Mouse (Mus musculus): ENCODE measurements at regions not wholly inside any gene's neighbourhood (a gene's known extent, or its start where the extent isn't known, plus 50 kb on each side); places are given as distances from the start of the nearest gene placed in this dataset.

GRCm38 (mm10) chr6:81766800-81767199 lies 156.7 kb upstream of the Gcfc2 start:
- no peak overlapping the region for H3K9ac ChIP-seq (ENCODE audit: low read length)
- no peaks in the 10 kb centered on the region for H3K9me3 ChIP-seq (replicated peaks; ENCODE audit: control insufficient read depth, low read length)
- H3K27ac ChIP-seq (ENCODE audit: low read depth, low read length): no peak overlapping the region
- H3K4me1 ChIP-seq (ENCODE audit: control insufficient read depth, insufficient read depth, low read length): no peaks in the 10 kb centered on the region
- H3K4me2 ChIP-seq (ENCODE audit: low read length): no peak overlapping the region
- H3K36me3 ChIP-seq (ENCODE audit: control insufficient read depth, insufficient read depth, low read length): no peaks in the 10 kb centered on the region
- no peak overlapping the region for H3K4me3 ChIP-seq (ENCODE audit: low read depth, low read length)
- DNase-seq (ENCODE audit: low spot score): no peak
- H3K27me3 ChIP-seq (replicated peaks; ENCODE audit: control insufficient read depth, insufficient read depth, low read length): no peaks in the 10 kb centered on the region
- no peak for ATAC-seq
- WGBS: 93% methylated on average over 4 of the region's 4 CpGs

GRCm38 (mm10) chr6:81768669-81769537 lies 154.6 kb upstream of the Gcfc2 start:
- DNase-seq (ENCODE audit: low spot score) (peak; percentile 92), ATAC-seq (peak; percentile 84)
- H3K4me3 ChIP-seq (ENCODE audit: low read depth, low read length): no peak overlapping the region
- no peaks in the 10 kb centered on the region for H3K9me3 ChIP-seq (replicated peaks; ENCODE audit: control insufficient read depth, low read length)
- no peaks in the 10 kb centered on the region for H3K4me1 ChIP-seq (ENCODE audit: control insufficient read depth, insufficient read depth, low read length)
- H3K4me2 ChIP-seq (ENCODE audit: low read length): no peak overlapping the region
- no peaks in the 10 kb centered on the region for H3K36me3 ChIP-seq (ENCODE audit: control insufficient read depth, insufficient read depth, low read length)
- 50% methylated on average over 5 of the region's 5 CpGs for WGBS
- H3K27me3 ChIP-seq (replicated peaks; ENCODE audit: control insufficient read depth, insufficient read depth, low read length): no peaks in the 10 kb centered on the region
- no peak overlapping the region for H3K27ac ChIP-seq (ENCODE audit: low read depth, low read length)
- H3K9ac ChIP-seq (ENCODE audit: low read length): no peak overlapping the region

GRCm38 (mm10) chr6:81770301-81770700 lies 153.2 kb upstream of the Gcfc2 start:
- Histone ChIP-seq H3K4me3 (ENCODE audit: low read depth, low read length) (no peak overlapping the region), H3K9me3 (replicated peaks; ENCODE audit: control insufficient read depth, low read length) (no peaks in the 10 kb centered on the region), H3K4me1 (ENCODE audit: control insufficient read depth, insufficient read depth, low read length) (no peaks in the 10 kb centered on the region), H3K27ac (ENCODE audit: low read depth, low read length) (no peak overlapping the region), H3K27me3 (replicated peaks; ENCODE audit: control insufficient read depth, insufficient read depth, low read length) (no peaks in the 10 kb centered on the region), H3K9ac (ENCODE audit: low read length) (no peak overlapping the region), H3K36me3 (ENCODE audit: control insufficient read depth, insufficient read depth, low read length) (no peaks in the 10 kb centered on the region), H3K4me2 (ENCODE audit: low read length) (no peak overlapping the region)
- DNase-seq (ENCODE audit: low spot score) (no peak), ATAC-seq (no peak)
- 87% methylated on average over 3 of the region's 3 CpGs for WGBS

GRCm38 (mm10) chr6:81771862-81772261 lies 151.6 kb upstream of the Gcfc2 start:
- Histone ChIP-seq H3K4me1 (ENCODE audit: control insufficient read depth, insufficient read depth, low read length) (no peaks in the 10 kb centered on the region), H3K27ac (ENCODE audit: low read depth, low read length) (no peak overlapping the region), H3K27me3 (replicated peaks; ENCODE audit: control insufficient read depth, insufficient read depth, low read length) (no peaks in the 10 kb centered on the region), H3K4me2 (ENCODE audit: low read length) (no peak overlapping the region), H3K36me3 (ENCODE audit: control insufficient read depth, insufficient read depth, low read length) (no peaks in the 10 kb centered on the region), H3K9ac (ENCODE audit: low read length) (no peak overlapping the region), H3K9me3 (replicated peaks; ENCODE audit: control insufficient read depth, low read length) (no peaks in the 10 kb centered on the region), H3K4me3 (ENCODE audit: low read depth, low read length) (no peak overlapping the region)
- ATAC-seq (no peak), DNase-seq (ENCODE audit: low spot score) (no peak)

GRCm38 (mm10) chr6:81782131-81782530 lies 141.3 kb upstream of the Gcfc2 start:
- H3K36me3 ChIP-seq (ENCODE audit: control insufficient read depth, insufficient read depth, low read length): no peaks in the 10 kb centered on the region
- H3K9me3 ChIP-seq (replicated peaks; ENCODE audit: control insufficient read depth, low read length): no peaks in the 10 kb centered on the region
- H3K9ac ChIP-seq (ENCODE audit: low read length): no peak overlapping the region
- H3K4me2 ChIP-seq (ENCODE audit: low read length): no peak overlapping the region
- 91% methylated on average over 5 of the region's 5 CpGs for WGBS
- no peaks in the 10 kb centered on the region for H3K27me3 ChIP-seq (replicated peaks; ENCODE audit: control insufficient read depth, insufficient read depth, low read length)
- ATAC-seq: no peak
- H3K27ac ChIP-seq (ENCODE audit: low read depth, low read length): no peak overlapping the region
- peaks cover 4% of the 10 kb centered on the region; the same call in 1 of the 2 replicates for H3K4me1 ChIP-seq (ENCODE audit: control insufficient read depth, insufficient read depth, low read length)
- H3K4me3 ChIP-seq (ENCODE audit: low read depth, low read length): no peak overlapping the region
- DNase-seq (ENCODE audit: low spot score): no peak

GRCm38 (mm10) chr6:81782815-81783435 lies 140.5 kb upstream of the Gcfc2 start:
- 23% methylated on average over 8 of the region's 8 CpGs for WGBS
- Histone ChIP-seq H3K9ac (ENCODE audit: low read length) (no peak overlapping the region), H3K4me3 (ENCODE audit: low read depth, low read length) (no peak overlapping the region), H3K27ac (ENCODE audit: low read depth, low read length) (no peak overlapping the region), H3K9me3 (replicated peaks; ENCODE audit: control insufficient read depth, low read length) (no peaks in the 10 kb centered on the region), H3K4me1 (ENCODE audit: control insufficient read depth, insufficient read depth, low read length) (peaks cover 4% of the 10 kb centered on the region; the same call in 1 of the 2 replicates), H3K27me3 (replicated peaks; ENCODE audit: control insufficient read depth, insufficient read depth, low read length) (no peaks in the 10 kb centered on the region), H3K36me3 (ENCODE audit: control insufficient read depth, insufficient read depth, low read length) (no peaks in the 10 kb centered on the region), H3K4me2 (ENCODE audit: low read length) (no peak overlapping the region)
- ATAC-seq (peak; percentile 26; the same call in 1 of the 2 replicates), DNase-seq (ENCODE audit: low spot score) (peak; percentile 59)

GRCm38 (mm10) chr6:81795281-81795680 lies 128.2 kb upstream of the Gcfc2 start:
- WGBS: 68% methylated on average over 6 of the region's 6 CpGs
- no peak overlapping the region for H3K4me3 ChIP-seq (ENCODE audit: low read depth, low read length)
- ATAC-seq (no peak), DNase-seq (ENCODE audit: low spot score) (no peak)
- H3K36me3 ChIP-seq (ENCODE audit: control insufficient read depth, insufficient read depth, low read length): no peaks in the 10 kb centered on the region
- H3K27me3 ChIP-seq (replicated peaks; ENCODE audit: control insufficient read depth, insufficient read depth, low read length): no peaks in the 10 kb centered on the region
- no peaks in the 10 kb centered on the region for H3K4me1 ChIP-seq (ENCODE audit: control insufficient read depth, insufficient read depth, low read length)
- no peaks in the 10 kb centered on the region for H3K9me3 ChIP-seq (replicated peaks; ENCODE audit: control insufficient read depth, low read length)
- no peak overlapping the region for H3K9ac ChIP-seq (ENCODE audit: low read length)
- H3K27ac ChIP-seq (ENCODE audit: low read depth, low read length): no peak overlapping the region
- no peak overlapping the region for H3K4me2 ChIP-seq (ENCODE audit: low read length)

- H3K9me3 ChIP-seq (replicated peaks; ENCODE audit: control insufficient read depth, low read length): no peaks in the 10 kb centered on the region
- no peak overlapping the region for H3K27ac ChIP-seq (ENCODE audit: low read depth, low read length)
- no peaks in the 10 kb centered on the region for H3K27me3 ChIP-seq (replicated peaks; ENCODE audit: control insufficient read depth, insufficient read depth, low read length)
- H3K4me1 ChIP-seq (ENCODE audit: control insufficient read depth, insufficient read depth, low read length): no peaks in the 10 kb centered on the region
- WGBS: 89% methylated on average over 3 of the region's 3 CpGs
- no peak overlapping the region for H3K4me2 ChIP-seq (ENCODE audit: low read length)
- no peak overlapping the region for H3K9ac ChIP-seq (ENCODE audit: low read length)
- H3K4me3 ChIP-seq (ENCODE audit: low read depth, low read length): no peak overlapping the region
- H3K36me3 ChIP-seq (ENCODE audit: control insufficient read depth, insufficient read depth, low read length): no peaks in the 10 kb centered on the region
- DNase-seq (ENCODE audit: low spot score) (no peak), ATAC-seq (no peak)
Observed at GRCm38 (mm10) chr6:81800822-81801221, 122.6 kb upstream of the Gcfc2 start.

- no peaks in the 10 kb centered on the region for H3K9me3 ChIP-seq (replicated peaks; ENCODE audit: control insufficient read depth, low read length)
- 88% methylated on average over 3 of the region's 3 CpGs for WGBS
Observed at GRCm38 (mm10) chr6:81801804-81802203, 121.7 kb upstream of the Gcfc2 start.

More at GRCm38 (mm10) chr6:81801804-81802203, 121.7 kb upstream of the Gcfc2 start:
- H3K36me3 ChIP-seq (ENCODE audit: control insufficient read depth, insufficient read depth, low read length): no peaks in the 10 kb centered on the region
- DNase-seq (ENCODE audit: low spot score) (no peak), ATAC-seq (no peak)
- no peak overlapping the region for H3K4me2 ChIP-seq (ENCODE audit: low read length)
- no peak overlapping the region for H3K9ac ChIP-seq (ENCODE audit: low read length)
- H3K27me3 ChIP-seq (replicated peaks; ENCODE audit: control insufficient read depth, insufficient read depth, low read length): no peaks in the 10 kb centered on the region
- no peak overlapping the region for H3K4me3 ChIP-seq (ENCODE audit: low read depth, low read length)
- H3K4me1 ChIP-seq (ENCODE audit: control insufficient read depth, insufficient read depth, low read length): no peaks in the 10 kb centered on the region
- H3K27ac ChIP-seq (ENCODE audit: low read depth, low read length): no peak overlapping the region

Measured in forebrain, embryonic 14.5 days (tissue).